Mouse (Mus musculus) embryonic facial prominence, embryonic 10.5 days (tissue): ENCODE measurements at regions not wholly inside any gene's neighbourhood (a gene's known extent, or its start where the extent isn't known, plus 50 kb on each side); places are given as distances from the start of the nearest gene placed in this dataset.

Experiments
- DNase-seq: peaks from one replicate; pipeline ENCODE4 v3.0.0-alpha.2; 2017; ENCODE audit warnings: low spot score
- H3K27ac ChIP-seq: fragments of 300-500 bp; sonication (generic); replicated peaks from 2 replicates; pipeline ENCODE4 v1.5.1; 2016; ENCODE audit warnings: mild to moderate bottlenecking
- H3K27me3 ChIP-seq: fragments of 300-500 bp; sonication (generic); replicated peaks from 2 replicates; pipeline ENCODE4 v1.6.1; 2016; ENCODE audit warnings: low read depth, mild to moderate bottlenecking; ENCODE audit not compliant: poor library complexity, severe bottlenecking
- H3K36me3 ChIP-seq: fragments of 300-500 bp; sonication (generic); replicated peaks from 2 replicates; pipeline ENCODE4 v1.6.1; 2016; ENCODE audit warnings: mild to moderate bottlenecking, moderate library complexity
- H3K4me1 ChIP-seq: fragments of 300-500 bp; sonication (generic); 2 replicates; pipeline ENCODE4 v1.6.1; 2016
- H3K4me3 ChIP-seq: fragments of 300-500 bp; sonication (generic); 2 replicates; pipeline ENCODE4 v1.5.1; 2016; ENCODE audit warnings: mild to moderate bottlenecking, moderate library complexity
- H3K9me3 ChIP-seq: fragments of 300-500 bp; sonication (generic); 2 replicates; pipeline ENCODE4 v1.6.1; 2016; ENCODE audit warnings: mild to moderate bottlenecking
- WGBS: fragments of 180-500 bp; shearing (Covaris S2); methylation state at CpG from one replicate; pipeline ENCODE4 v1.1.7; 2016; 5-methylcytosine and 5-hydroxymethylcytosine counted together

GRCm38 (mm10) chr14:100665361-100665955 is 381.0 kb upstream of the Klf12 start:
- no peak for DNase-seq
- Histone ChIP-seq H3K9me3 (no peaks in the 10 kb centered on the region), H3K27ac (no peak overlapping the region), H3K36me3 (no peaks in the 10 kb centered on the region), H3K4me3 (no peak overlapping the region), H3K27me3 (no peaks in the 10 kb centered on the region), H3K4me1 (peaks cover 11% of the 10 kb centered on the region)
- WGBS, result 40% methylated on average over 9 of the region's 9 CpGs

- no peak for DNase-seq
- no peaks in the 10 kb centered on the region for H3K36me3 ChIP-seq
- no peak overlapping the region for H3K27ac ChIP-seq
- WGBS, result 72% methylated on average over 3 of the region's 3 CpGs
- peaks cover 11% of the 10 kb centered on the region for H3K4me1 ChIP-seq
- no peaks in the 10 kb centered on the region for H3K9me3 ChIP-seq
- no peak overlapping the region for H3K4me3 ChIP-seq
- H3K27me3 ChIP-seq, result no peaks in the 10 kb centered on the region
Measured at GRCm38 (mm10) chr14:100664180-100664579, 379.7 kb upstream of the Klf12 start.

GRCm38 (mm10) chr14:100642076-100642475 is 357.6 kb upstream of the Klf12 start:
- Histone ChIP-seq H3K9me3 (no peaks in the 10 kb centered on the region), H3K4me3 (no peak overlapping the region), H3K27ac (no peak overlapping the region), H3K36me3 (no peaks in the 10 kb centered on the region), H3K27me3 (no peaks in the 10 kb centered on the region), H3K4me1 (no peaks in the 10 kb centered on the region)
- DNase-seq, result no peak
- 81% methylated on average over 2 of the region's 2 CpGs for WGBS

- no peak for DNase-seq
- Histone ChIP-seq H3K4me3 (no peak overlapping the region), H3K27ac (no peak overlapping the region), H3K36me3 (no peaks in the 10 kb centered on the region), H3K27me3 (no peaks in the 10 kb centered on the region), H3K9me3 (no peaks in the 10 kb centered on the region), H3K4me1 (no peaks in the 10 kb centered on the region)
- 78% methylated on average over 6 of the region's 6 CpGs for WGBS
Measured at GRCm38 (mm10) chr14:100634521-100634920, 350.0 kb upstream of the Klf12 start.

GRCm38 (mm10) chr14:100631676-100632075 is 347.2 kb upstream of the Klf12 start:
- WGBS, result 81% methylated on average over 1 of the region's 1 CpGs
- Histone ChIP-seq H3K4me1 (peaks cover 4% of the 10 kb centered on the region; the same call in 1 of the 2 replicates), H3K36me3 (no peaks in the 10 kb centered on the region), H3K27me3 (no peaks in the 10 kb centered on the region), H3K4me3 (no peak overlapping the region), H3K27ac (no peak overlapping the region), H3K9me3 (no peaks in the 10 kb centered on the region)
- no peak for DNase-seq

- no peaks in the 10 kb centered on the region for H3K27me3 ChIP-seq
Measured at GRCm38 (mm10) chr14:100630197-100630596, 345.7 kb upstream of the Klf12 start.

GRCm38 (mm10) chr14:100627523-100627922 is 343.0 kb upstream of the Klf12 start:
- Histone ChIP-seq H3K9me3 (no peaks in the 10 kb centered on the region), H3K4me3 (no peak overlapping the region), H3K27ac (no peak overlapping the region), H3K27me3 (no peaks in the 10 kb centered on the region), H3K4me1 (peaks cover 4% of the 10 kb centered on the region; the same call in 1 of the 2 replicates), H3K36me3 (no peaks in the 10 kb centered on the region)
- 32% methylated on average over 2 of the region's 2 CpGs for WGBS
- DNase-seq, result no peak

More at GRCm38 (mm10) chr14:100630197-100630596, 345.7 kb upstream of the Klf12 start:
- Histone ChIP-seq H3K27ac (no peak overlapping the region), H3K9me3 (no peaks in the 10 kb centered on the region), H3K36me3 (no peaks in the 10 kb centered on the region), H3K4me3 (no peak overlapping the region), H3K4me1 (peaks cover 4% of the 10 kb centered on the region; the same call in 1 of the 2 replicates)
- no peak for DNase-seq
- WGBS, result 62% methylated on average over 6 of the region's 6 CpGs

- Histone ChIP-seq H3K9me3 (no peaks in the 10 kb centered on the region), H3K4me3 (no peak overlapping the region), H3K36me3 (no peaks in the 10 kb centered on the region), H3K4me1 (peaks cover 13% of the 10 kb centered on the region), H3K27ac (0 out of 2 replicates have a peak overlapping the region, but pooled peaks have one; percentile 30), H3K27me3 (no peaks in the 10 kb centered on the region)
- WGBS, result 50% methylated on average over 1 of the region's 1 CpGs
- DNase-seq, result no peak
Measured at GRCm38 (mm10) chr14:100619656-100620030, 335.2 kb upstream of the Klf12 start.

GRCm38 (mm10) chr14:100618793-100619655 is 334.5 kb upstream of the Klf12 start:
- Histone ChIP-seq H3K9me3 (no peaks in the 10 kb centered on the region), H3K27ac (0 out of 2 replicates have a peak overlapping the region, but pooled peaks have one; percentile 30), H3K27me3 (no peaks in the 10 kb centered on the region), H3K4me3 (no peak overlapping the region), H3K36me3 (no peaks in the 10 kb centered on the region), H3K4me1 (peaks cover 13% of the 10 kb centered on the region)
- 65% methylated on average over 12 of the region's 12 CpGs for WGBS
- peak; percentile 46 for DNase-seq

- H3K27me3 ChIP-seq, result no peaks in the 10 kb centered on the region
- WGBS, result 86% methylated on average over 1 of the region's 1 CpGs
Measured at GRCm38 (mm10) chr14:100610017-100610760, 325.7 kb upstream of the Klf12 start.

GRCm38 (mm10) chr14:100607109-100607508 is 322.6 kb upstream of the Klf12 start:
- no peak overlapping the region for H3K4me3 ChIP-seq
- no peak for DNase-seq
- no peaks in the 10 kb centered on the region for H3K9me3 ChIP-seq
- H3K4me1 ChIP-seq, result no peaks in the 10 kb centered on the region
- WGBS, result 89% methylated on average over 4 of the region's 4 CpGs
- H3K36me3 ChIP-seq, result no peaks in the 10 kb centered on the region
- H3K27ac ChIP-seq, result no peak overlapping the region
- no peaks in the 10 kb centered on the region for H3K27me3 ChIP-seq

More at GRCm38 (mm10) chr14:100610017-100610760, 325.7 kb upstream of the Klf12 start:
- no peak overlapping the region for H3K27ac ChIP-seq
- H3K4me1 ChIP-seq, result no peaks in the 10 kb centered on the region
- no peak overlapping the region for H3K4me3 ChIP-seq
- DNase-seq, result no peak
- H3K36me3 ChIP-seq, result no peaks in the 10 kb centered on the region
- H3K9me3 ChIP-seq, result no peaks in the 10 kb centered on the region

- Histone ChIP-seq H3K4me1 (0 out of 2 replicates have a peak, but pooled peaks cover 6% of the 10 kb centered on the region), H3K27me3 (no peaks in the 10 kb centered on the region), H3K27ac (no peak overlapping the region), H3K36me3 (no peaks in the 10 kb centered on the region), H3K9me3 (no peaks in the 10 kb centered on the region), H3K4me3 (no peak overlapping the region)
- WGBS, result 71% methylated on average over 7 of the region's 7 CpGs
- no peak for DNase-seq
Measured at GRCm38 (mm10) chr14:100600886-100601451, 316.5 kb upstream of the Klf12 start.
